Mouse (Mus musculus): ENCODE measurements at regions not wholly inside any gene's neighbourhood (a gene's known extent, or its start where the extent isn't known, plus 50 kb on each side); places are given as distances from the start of the nearest gene placed in this dataset.

GRCm38 (mm10) chr8:88417307-88418095 is 55.5 kb upstream of the Brd7 start:
- no peak overlapping the region for H3K4me2 ChIP-seq
- H3K27ac ChIP-seq (replicated peaks): no peak overlapping the region
- no peak for ATAC-seq (ENCODE audit: extremely low read depth, insufficient number of reproducible peaks, low FRiP score, low TSS enrichment)
- H3K36me3 ChIP-seq: no peaks in the 10 kb centered on the region
- no peak overlapping the region for H3K4me3 ChIP-seq
- H3K27me3 ChIP-seq (replicated peaks): no peaks in the 10 kb centered on the region
- no peak overlapping the region for H3K9ac ChIP-seq
- no peaks in the 10 kb centered on the region; the same call in 1 of the 2 replicates for H3K9me3 ChIP-seq
- 58% methylated on average over 13 of the region's 13 CpGs for WGBS
- H3K4me1 ChIP-seq: no peaks in the 10 kb centered on the region

GRCm38 (mm10) chr8:88423264-88423663 is 61.3 kb upstream of the Brd7 start:
- 76% methylated on average over 2 of the region's 2 CpGs for WGBS
- no peak for ATAC-seq (ENCODE audit: extremely low read depth, insufficient number of reproducible peaks, low FRiP score, low TSS enrichment)

GRCm38 (mm10) chr8:88428560-88428959 is 66.6 kb upstream of the Brd7 start:
- Histone ChIP-seq H3K9me3 (0 out of 2 replicates have a peak, but pooled peaks cover 7% of the 10 kb centered on the region), H3K9ac (no peak overlapping the region), H3K27me3 (replicated peaks) (peaks cover 9% of the 10 kb centered on the region), H3K4me2 (no peak overlapping the region), H3K4me3 (no peak overlapping the region), H3K36me3 (no peaks in the 10 kb centered on the region), H3K4me1 (no peaks in the 10 kb centered on the region), H3K27ac (replicated peaks) (no peak overlapping the region)
- ATAC-seq (ENCODE audit: extremely low read depth, insufficient number of reproducible peaks, low FRiP score, low TSS enrichment): no peak
- WGBS: 66% methylated on average over 5 of the region's 5 CpGs

More at GRCm38 (mm10) chr8:88423264-88423663, 61.3 kb upstream of the Brd7 start:
- Histone ChIP-seq H3K4me1 (no peaks in the 10 kb centered on the region), H3K4me3 (no peak overlapping the region), H3K4me2 (no peak overlapping the region), H3K27me3 (replicated peaks) (no peaks in the 10 kb centered on the region; the same call in 1 of the 2 replicates), H3K9me3 (0 out of 2 replicates have a peak, but pooled peaks cover 7% of the 10 kb centered on the region), H3K27ac (replicated peaks) (no peak overlapping the region), H3K9ac (no peak overlapping the region), H3K36me3 (no peaks in the 10 kb centered on the region)

GRCm38 (mm10) chr8:88431389-88431788 is 69.4 kb upstream of the Brd7 start:
- no peak overlapping the region for H3K4me2 ChIP-seq
- H3K9me3 ChIP-seq: no peaks in the 10 kb centered on the region
- H3K9ac ChIP-seq: no peak overlapping the region
- WGBS: 57% methylated on average over 6 of the region's 6 CpGs
- no peak overlapping the region for H3K4me3 ChIP-seq
- H3K27ac ChIP-seq (replicated peaks): no peak overlapping the region
- peaks cover 31% of the 10 kb centered on the region for H3K27me3 ChIP-seq (replicated peaks)
- no peaks in the 10 kb centered on the region for H3K4me1 ChIP-seq
- no peaks in the 10 kb centered on the region for H3K36me3 ChIP-seq
- ATAC-seq (ENCODE audit: extremely low read depth, insufficient number of reproducible peaks, low FRiP score, low TSS enrichment): no peak

GRCm38 (mm10) chr8:88435686-88436085 is 73.7 kb upstream of the Brd7 start:
- H3K27me3 ChIP-seq (replicated peaks): peaks cover 71% of the 10 kb centered on the region

GRCm38 (mm10) chr8:88440219-88440618 is 78.2 kb upstream of the Brd7 start:
- H3K4me1 ChIP-seq: no peaks in the 10 kb centered on the region
- peaks cover 57% of the 10 kb centered on the region for H3K27me3 ChIP-seq (replicated peaks)
- no peaks in the 10 kb centered on the region for H3K36me3 ChIP-seq
- no peak overlapping the region for H3K27ac ChIP-seq (replicated peaks)
- ATAC-seq (ENCODE audit: extremely low read depth, insufficient number of reproducible peaks, low FRiP score, low TSS enrichment): no peak
- H3K9me3 ChIP-seq: no peaks in the 10 kb centered on the region
- H3K4me3 ChIP-seq: no peak overlapping the region
- H3K9ac ChIP-seq: no peak overlapping the region
- 65% methylated on average over 15 of the region's 15 CpGs for WGBS
- H3K4me2 ChIP-seq: no peak overlapping the region

More at GRCm38 (mm10) chr8:88435686-88436085, 73.7 kb upstream of the Brd7 start:
- Histone ChIP-seq H3K4me1 (no peaks in the 10 kb centered on the region), H3K4me2 (no peak overlapping the region), H3K9ac (no peak overlapping the region), H3K36me3 (no peaks in the 10 kb centered on the region), H3K27ac (replicated peaks) (no peak overlapping the region), H3K9me3 (no peaks in the 10 kb centered on the region), H3K4me3 (no peak overlapping the region)
- no peak for ATAC-seq (ENCODE audit: extremely low read depth, insufficient number of reproducible peaks, low FRiP score, low TSS enrichment)
- WGBS: 75% methylated on average over 2 of the region's 2 CpGs

GRCm38 (mm10) chr8:88443397-88443796 is 77.8 kb upstream of the Nkd1 start:
- 33% methylated on average over 1 of the region's 1 CpGs for WGBS
- no peak overlapping the region for H3K4me2 ChIP-seq

GRCm38 (mm10) chr8:88447406-88447805 is 73.7 kb upstream of the Nkd1 start:
- no peak overlapping the region for H3K27ac ChIP-seq (replicated peaks)
- H3K4me1 ChIP-seq: peaks cover 18% of the 10 kb centered on the region
- ATAC-seq (ENCODE audit: extremely low read depth, insufficient number of reproducible peaks, low FRiP score, low TSS enrichment): no peak
- H3K4me2 ChIP-seq: no peak overlapping the region
- no peak overlapping the region for H3K4me3 ChIP-seq
- peaks cover 54% of the 10 kb centered on the region for H3K27me3 ChIP-seq (replicated peaks)
- H3K36me3 ChIP-seq: no peaks in the 10 kb centered on the region
- H3K9me3 ChIP-seq: no peaks in the 10 kb centered on the region
- 38% methylated on average over 6 of the region's 6 CpGs for WGBS
- no peak overlapping the region for H3K9ac ChIP-seq

More at GRCm38 (mm10) chr8:88443397-88443796, 77.8 kb upstream of the Nkd1 start:
- Histone ChIP-seq H3K27ac (replicated peaks) (no peak overlapping the region), H3K9ac (no peak overlapping the region), H3K27me3 (replicated peaks) (peaks cover 40% of the 10 kb centered on the region), H3K4me3 (no peak overlapping the region), H3K4me1 (peaks cover 4% of the 10 kb centered on the region), H3K9me3 (no peaks in the 10 kb centered on the region), H3K36me3 (no peaks in the 10 kb centered on the region)
- no peak for ATAC-seq (ENCODE audit: extremely low read depth, insufficient number of reproducible peaks, low FRiP score, low TSS enrichment)

GRCm38 (mm10) chr8:88447844-88448535 is 73.2 kb upstream of the Nkd1 start:
- peaks cover 57% of the 10 kb centered on the region for H3K27me3 ChIP-seq (replicated peaks)
- H3K4me1 ChIP-seq: peaks cover 18% of the 10 kb centered on the region
- H3K9ac ChIP-seq: no peak overlapping the region
- no peak overlapping the region for H3K4me3 ChIP-seq
- WGBS: 71% methylated on average over 9 of the region's 9 CpGs
- no peak for ATAC-seq (ENCODE audit: extremely low read depth, insufficient number of reproducible peaks, low FRiP score, low TSS enrichment)
- H3K9me3 ChIP-seq: no peaks in the 10 kb centered on the region
- H3K27ac ChIP-seq (replicated peaks): no peak overlapping the region
- H3K36me3 ChIP-seq: no peaks in the 10 kb centered on the region
- H3K4me2 ChIP-seq: no peak overlapping the region

GRCm38 (mm10) chr8:88449001-88449400 is 72.2 kb upstream of the Nkd1 start:
- Histone ChIP-seq H3K4me3 (no peak overlapping the region), H3K36me3 (no peaks in the 10 kb centered on the region), H3K9me3 (no peaks in the 10 kb centered on the region), H3K27me3 (replicated peaks) (peaks cover 67% of the 10 kb centered on the region), H3K9ac (no peak overlapping the region), H3K4me2 (no peak overlapping the region), H3K4me1 (peaks cover 22% of the 10 kb centered on the region), H3K27ac (replicated peaks) (no peak overlapping the region)
- 83% methylated on average over 9 of the region's 9 CpGs for WGBS
- ATAC-seq (ENCODE audit: extremely low read depth, insufficient number of reproducible peaks, low FRiP score, low TSS enrichment): no peak

GRCm38 (mm10) chr8:88449534-88449933 is 71.6 kb upstream of the Nkd1 start:
- no peak overlapping the region for H3K4me2 ChIP-seq
- H3K27ac ChIP-seq (replicated peaks): no peak overlapping the region
- H3K4me1 ChIP-seq: peaks cover 26% of the 10 kb centered on the region
- ATAC-seq (ENCODE audit: extremely low read depth, insufficient number of reproducible peaks, low FRiP score, low TSS enrichment): no peak
- no peak overlapping the region for H3K9ac ChIP-seq
- no peaks in the 10 kb centered on the region for H3K36me3 ChIP-seq
- peaks cover 73% of the 10 kb centered on the region for H3K27me3 ChIP-seq (replicated peaks)
- H3K4me3 ChIP-seq: no peak overlapping the region
- H3K9me3 ChIP-seq: no peaks in the 10 kb centered on the region
- 57% methylated on average over 5 of the region's 5 CpGs for WGBS

All from heart, embryonic 13.5 days (tissue).